Mouse (Mus musculus) G1E (cell line): ENCODE results near the gene Rassf5. TPM values are rescaled to one million over a fixed set of nuclear protein-coding genes. Genes with fewer than 3 reads are reported as not detected.

Experiments
- ATAC-seq: 2 replicates; pipeline ENCODE4 v1.8.0; 2016; ENCODE audit warnings: mild to moderate bottlenecking; ENCODE audit not compliant: insufficient number of reproducible peaks, poor library complexity, low FRiP score, severe bottlenecking; ENCODE audit errors: extremely low read depth
- DNase-seq: peaks from one replicate; pipeline ENCODE4 v3.0.0; 2012; ENCODE audit warnings: low spot score
- H3K27me3 ChIP-seq: 2 replicates; pipeline ENCODE4 v1.6.1; 2012; ENCODE audit warnings: mild to moderate bottlenecking, low read length, inconsistent platforms; ENCODE audit not compliant: insufficient read depth
- H3K36me3 ChIP-seq: replicated peaks from 2 replicates; pipeline ENCODE3; 2012; ENCODE audit warnings: mild to moderate bottlenecking, inconsistent platforms
- H3K4me1 ChIP-seq: 2 replicates; pipeline ENCODE4 v1.6.1; 2012; ENCODE audit warnings: low read depth, low read length, inconsistent platforms, mixed read lengths; ENCODE audit not compliant: insufficient read depth
- H3K4me3 ChIP-seq: 2 replicates; pipeline ENCODE4 v1.5.1; 2012; ENCODE audit warnings: low read depth, mild to moderate bottlenecking, inconsistent platforms, low read length, moderate library complexity, mixed read lengths
- H3K9me3 ChIP-seq: replicated peaks from 2 replicates; pipeline ENCODE4 v1.6.1; 2012; ENCODE audit warnings: inconsistent platforms
- CTCF ChIP-seq: IDR thresholded peaks from 2 replicates; pipeline ENCODE4 v1.5.1; 2012; ENCODE audit warnings: low read depth, low read length, inconsistent platforms, mixed read lengths
- GATA1 ChIP-seq: IDR thresholded peaks from 2 replicates; pipeline ENCODE4 v1.6.1; 2012; ENCODE audit warnings: borderline replicate concordance, low read length, inconsistent platforms, mixed read lengths
- GATA2 ChIP-seq: IDR thresholded peaks from 2 replicates; pipeline ENCODE4 v1.6.1; 2012; ENCODE audit warnings: low read depth, low read length, inconsistent platforms, borderline replicate concordance
- POLR2AphosphoS5 ChIP-seq: IDR thresholded peaks from 2 replicates; pipeline ENCODE4 v1.6.1; 2012; ENCODE audit warnings: low read depth, low read length, inconsistent platforms; ENCODE audit not compliant: insufficient replicate concordance
- TAL1 ChIP-seq: conservative IDR thresholded peaks from 2 replicates; pipeline ENCODE4 v1.6.1; 2012; ENCODE audit warnings: low read depth, low read length, inconsistent platforms, mixed read lengths
- polyA plus RNA-seq: library from polyadenylated mRNA; stranded (reverse); fragments of >175 nt; gene quantifications from 2 replicates; pipeline ENCODE4 v1.2.3, GENCODE M21; 2012
- total RNA-seq, 2 experiments: library from RNA; stranded (forward) in 1 of 2; stranded (reverse) in 1 of 2; fragments of 200-1000 nt in 1 of 2; fragments of >200 nt in 1 of 2; fragmentation: Nextera tagmentation in 1 of 2; gene quantifications; 2 replicates each; pipeline ENCODE4 v1.2.3; 2014 to 2017

The Rassf5 gene
- total and polyA plus RNA-seq, 3 experiments = 0.51 to 3.5 (median 0.75) TPM

DNA sequence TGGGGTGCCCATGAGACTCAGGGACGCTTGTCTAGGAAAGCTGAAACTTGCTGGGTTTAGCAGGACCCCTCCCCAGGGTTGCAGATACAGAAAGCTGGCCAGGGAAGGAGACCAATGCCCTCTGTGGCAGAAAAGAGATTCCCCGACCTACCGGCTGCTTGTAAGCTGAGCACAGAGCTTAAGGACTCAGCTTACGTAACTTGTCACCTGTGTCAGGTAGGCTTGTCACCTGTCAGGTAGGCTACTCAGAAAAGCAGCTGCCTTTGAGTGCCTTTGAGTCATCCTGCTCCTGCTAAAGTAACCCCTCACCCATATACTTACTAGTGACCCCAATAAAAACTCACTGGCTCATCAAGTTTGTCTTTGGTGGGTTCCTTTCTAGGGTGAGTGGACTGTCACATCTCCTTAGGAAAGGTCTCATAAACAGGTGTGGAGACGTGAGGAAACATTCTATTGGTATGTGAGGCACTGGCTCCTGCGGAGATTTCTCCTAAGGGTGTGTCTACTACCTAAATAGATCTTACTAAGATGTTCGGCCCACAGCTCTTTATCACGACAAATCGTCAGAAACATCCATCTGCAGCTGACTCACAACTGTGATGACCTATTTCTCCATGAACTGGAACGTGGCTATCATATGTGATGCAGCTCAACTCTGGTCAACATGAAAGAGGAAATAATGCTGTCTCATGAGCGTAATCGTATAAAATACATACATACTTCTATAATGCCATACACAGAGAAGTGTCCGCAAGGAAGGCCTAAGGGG is 23.1 kb downstream of the Rassf5 start:
- no peaks in the 10 kb centered on the region for H3K36me3 ChIP-seq

GRCm38 (mm10) chr1:131218933-131219332 is 26.1 kb downstream of the Rassf5 start:
- H3K27me3 ChIP-seq = peaks cover 48% of the 10 kb centered on the region
- ATAC-seq = no peak
- TF ChIP-seq TAL1 (no peak), CTCF (no peak), GATA2 (no peak), GATA1 (no peak), POLR2AphosphoS5 (no peak)

More for the DNA sequence above, 23.1 kb downstream of the Rassf5 start:
- TF ChIP-seq GATA1 (no peak), POLR2AphosphoS5 (no peak), GATA2 (no peak), TAL1 (no peak), CTCF (no peak)
- Histone ChIP-seq H3K9me3 (no peaks in the 10 kb centered on the region), H3K27me3 (peaks cover 43% of the 10 kb centered on the region), H3K4me1 (no peaks in the 10 kb centered on the region; the same call in 1 of the 2 replicates), H3K4me3 (no peak overlapping the region)
- ATAC-seq (no peak), DNase-seq (no peak)

DNA sequence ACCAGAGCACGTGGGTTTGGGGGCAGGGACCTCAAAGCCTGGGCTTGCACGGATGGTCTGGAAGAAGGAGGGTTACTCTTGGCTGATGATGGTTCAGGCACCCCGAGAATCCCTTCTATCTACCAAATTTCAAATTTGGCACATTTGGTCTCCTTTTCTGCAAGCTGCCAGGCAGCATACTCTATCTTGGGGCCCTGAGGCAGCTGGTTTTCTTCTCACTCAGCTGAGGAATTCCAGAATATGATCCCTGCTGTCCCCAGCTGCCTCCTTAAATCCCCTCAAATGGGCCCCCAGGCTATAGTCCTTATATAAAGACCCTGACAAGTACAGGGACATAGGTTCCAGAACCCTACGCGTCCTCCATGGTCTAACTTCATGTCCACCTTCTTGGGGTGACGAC is 31.7 kb downstream of the Rassf5 start:
- ATAC-seq (no peak), DNase-seq (no peak)
- no peaks in the 10 kb centered on the region for H3K9me3 ChIP-seq
- TF ChIP-seq GATA1 (no peak), CTCF (no peak), TAL1 (no peak), POLR2AphosphoS5 (no peak), GATA2 (no peak)
- H3K4me1 ChIP-seq = no peaks in the 10 kb centered on the region; the same call in 1 of the 2 replicates
- no peaks in the 10 kb centered on the region for H3K36me3 ChIP-seq
- no peak overlapping the region for H3K4me3 ChIP-seq
- peaks cover 41% of the 10 kb centered on the region for H3K27me3 ChIP-seq

More at GRCm38 (mm10) chr1:131218933-131219332, 26.1 kb downstream of the Rassf5 start:
- Histone ChIP-seq H3K9me3 (no peaks in the 10 kb centered on the region), H3K4me1 (no peaks in the 10 kb centered on the region), H3K36me3 (no peaks in the 10 kb centered on the region), H3K4me3 (no peak overlapping the region)
- no peak for DNase-seq

DNA sequence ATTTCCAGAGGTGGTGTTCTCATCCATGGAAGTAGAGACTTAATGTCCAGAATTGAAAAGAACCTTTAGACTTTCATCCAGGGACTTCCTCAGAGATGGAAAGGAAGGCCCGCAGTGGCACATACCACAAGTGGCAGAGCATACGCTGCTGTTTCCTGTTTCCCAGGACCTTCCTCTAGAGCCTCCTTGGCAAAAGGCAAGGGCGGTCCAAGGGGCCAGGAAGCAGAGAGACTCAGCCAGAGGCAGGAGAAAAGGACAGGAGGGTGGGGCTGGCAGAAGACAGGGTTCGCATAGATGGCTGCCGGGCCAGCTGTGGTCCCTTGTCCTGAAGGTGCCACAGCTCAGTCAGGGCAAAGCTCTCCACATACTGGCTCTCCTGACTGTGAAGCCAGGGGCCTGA is 32.1 kb downstream of the Rassf5 start:
- ATAC-seq (no peak), DNase-seq (no peak)
- no peaks in the 10 kb centered on the region; the same call in 1 of the 2 replicates for H3K4me1 ChIP-seq
- H3K9me3 ChIP-seq = no peaks in the 10 kb centered on the region
- H3K36me3 ChIP-seq = no peaks in the 10 kb centered on the region
- TF ChIP-seq TAL1 = no peak
- H3K27me3 ChIP-seq = peaks cover 45% of the 10 kb centered on the region
- no peak overlapping the region for H3K4me3 ChIP-seq

GRCm38 (mm10) chr1:131211655-131212054 is 33.4 kb downstream of the Rassf5 start:
- DNase-seq (no peak), ATAC-seq (no peak)
- H3K27me3 ChIP-seq = peaks cover 42% of the 10 kb centered on the region
- TF ChIP-seq TAL1 (no peak), POLR2AphosphoS5 (no peak), GATA1 (no peak), CTCF (no peak), GATA2 (no peak)
- no peaks in the 10 kb centered on the region for H3K36me3 ChIP-seq
- H3K4me3 ChIP-seq = no peak overlapping the region
- no peaks in the 10 kb centered on the region for H3K9me3 ChIP-seq
- no peaks in the 10 kb centered on the region; the same call in 1 of the 2 replicates for H3K4me1 ChIP-seq

DNA sequence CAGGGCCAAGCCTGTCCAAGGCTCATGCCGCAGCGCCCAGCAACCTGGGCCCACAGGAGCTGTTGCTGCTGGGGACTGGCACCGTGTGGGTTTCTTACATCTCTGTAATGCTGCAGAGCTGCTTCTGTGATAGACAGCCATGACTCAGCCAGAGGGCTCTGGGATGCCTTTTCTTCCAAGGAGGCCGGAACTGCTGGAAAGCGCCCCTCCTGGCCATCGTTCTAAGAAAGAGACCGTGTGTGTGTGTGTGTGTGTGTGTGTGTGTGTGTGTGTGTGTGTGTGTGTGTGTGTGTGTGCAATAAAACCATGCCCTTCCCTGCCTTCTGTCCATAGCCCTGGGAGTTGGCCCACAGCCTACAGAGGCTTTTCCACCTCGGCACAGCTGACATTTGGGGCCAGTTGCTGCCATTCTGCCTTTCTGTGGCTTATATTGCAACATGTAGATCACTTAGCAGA is 35.1 kb downstream of the Rassf5 start:
- Histone ChIP-seq H3K4me3 (no peak overlapping the region), H3K36me3 (no peaks in the 10 kb centered on the region), H3K27me3 (peaks cover 54% of the 10 kb centered on the region), H3K4me1 (peaks cover 3% of the 10 kb centered on the region), H3K9me3 (no peaks in the 10 kb centered on the region)
- DNase-seq (no peak), ATAC-seq (no peak)
- no peak for TF ChIP-seq TAL1
- no peak for TF ChIP-seq CTCF
- no peak for TF ChIP-seq POLR2AphosphoS5
- TF ChIP-seq GATA2 = no peak
- no peak for TF ChIP-seq GATA1

DNA sequence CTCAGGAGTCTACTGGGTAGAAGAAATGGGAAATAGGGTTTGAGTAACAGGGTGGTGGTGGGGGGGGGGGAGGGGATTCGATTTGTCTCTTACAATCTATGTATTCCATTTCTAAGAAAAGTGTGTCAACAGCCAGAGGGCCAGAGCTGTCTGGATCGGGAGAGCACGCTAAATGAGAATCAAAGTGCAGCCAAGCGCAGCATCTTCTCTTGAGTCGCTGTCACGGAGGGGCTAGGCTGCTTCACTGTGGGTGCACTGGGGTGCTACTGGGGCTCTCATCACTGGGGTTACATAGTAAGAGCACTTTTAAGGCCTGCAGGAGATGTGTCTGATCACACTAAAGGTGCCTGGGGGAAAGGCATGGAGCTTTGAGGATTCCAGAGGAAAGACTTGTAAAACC is 36.3 kb downstream of the Rassf5 start:
- peaks cover 60% of the 10 kb centered on the region for H3K27me3 ChIP-seq
- H3K36me3 ChIP-seq = no peaks in the 10 kb centered on the region
- H3K4me3 ChIP-seq = no peak overlapping the region
- H3K4me1 ChIP-seq = peaks cover 3% of the 10 kb centered on the region
- TF ChIP-seq POLR2AphosphoS5 (no peak), TAL1 (no peak), GATA1 (no peak), CTCF (no peak), GATA2 (no peak)
- no peak for DNase-seq
- ATAC-seq = no peak
- no peaks in the 10 kb centered on the region for H3K9me3 ChIP-seq
